Mouse (Mus musculus) intestine, postnatal 0 days (tissue): ENCODE data around the gene Adgre5. TPM values are rescaled to one million over a fixed set of nuclear protein-coding genes. Genes with fewer than 3 reads are reported as not detected.

Experiments
- ATAC-seq: fragments of 200-750 bp; cut with Nextera tagmentation; 2 replicates; pipeline ENCODE4 v1.8.0; 2017; ENCODE audit warnings: mild to moderate bottlenecking, moderate TSS enrichment, moderate library complexity
- H3K27ac ChIP-seq: fragments of 300-500 bp; sonication (generic); 2 replicates; pipeline ENCODE4 v1.5.1; 2014; ENCODE audit warnings: mild to moderate bottlenecking, low read depth, low read length, moderate library complexity
- H3K27me3 ChIP-seq: fragments of 300-500 bp; sonication (generic); replicated peaks from 2 replicates; pipeline ENCODE4 v1.6.1; 2014; ENCODE audit warnings: low read length, mixed read lengths; ENCODE audit not compliant: control insufficient read depth, insufficient read depth
- H3K36me3 ChIP-seq: fragments of 300-500 bp; sonication (generic); 2 replicates; pipeline ENCODE4 v1.6.1; 2014; ENCODE audit warnings: mild to moderate bottlenecking, moderate library complexity; ENCODE audit not compliant: control insufficient read depth, insufficient read depth
- H3K4me1 ChIP-seq: fragments of 300-500 bp; sonication (generic); replicated peaks from 2 replicates; pipeline ENCODE4 v1.6.1; 2014; ENCODE audit warnings: antibody characterized with exemption, low read length, mixed read lengths; ENCODE audit not compliant: control insufficient read depth, insufficient read depth
- H3K4me2 ChIP-seq: fragments of 300-500 bp; sonication (generic); replicated peaks from 2 replicates; pipeline ENCODE4 v1.6.1; 2014; ENCODE audit warnings: low read depth, mild to moderate bottlenecking, moderate library complexity
- H3K4me3 ChIP-seq: fragments of 300-500 bp; sonication (generic); 2 replicates; pipeline ENCODE4 v1.5.1; 2014; ENCODE audit warnings: low read depth, low read length
- H3K9ac ChIP-seq: fragments of 300-500 bp; sonication (generic); 2 replicates; pipeline ENCODE4 v1.6.1; 2014; ENCODE audit warnings: mild to moderate bottlenecking, low read depth, low read length
- H3K9me3 ChIP-seq: fragments of 300-500 bp; sonication (generic); 2 replicates; pipeline ENCODE4 v1.6.1; 2016; ENCODE audit warnings: mixed run types; ENCODE audit not compliant: control insufficient read depth
- CTCF ChIP-seq: sonication (generic); IDR thresholded peaks from 2 replicates; pipeline ENCODE4 v1.5.1; 2016; ENCODE audit warnings: low read depth, mild to moderate bottlenecking, control low read depth, antibody characterized with exemption, moderate library complexity
- WGBS: fragments of 180-500 bp; shearing (Covaris S2); extraction: QIAGEN DNeasy Blood & Tissue Kit; methylation state at CpG from one replicate; pipeline ENCODE4 v1.1.7; 2014; 5-methylcytosine and 5-hydroxymethylcytosine counted together
- polyA plus RNA-seq: library from polyadenylated mRNA; unstranded; fragments of >200 nt; fragmentation: Nextera tagmentation; extraction: Ambion mirVana; gene quantifications from 2 replicates; pipeline ENCODE4 v1.2.1, GENCODE M21; 2015

Adgre5 gene
- 17.2 and 17.6 TPM in 2 replicates for polyA plus RNA-seq

DNA sequence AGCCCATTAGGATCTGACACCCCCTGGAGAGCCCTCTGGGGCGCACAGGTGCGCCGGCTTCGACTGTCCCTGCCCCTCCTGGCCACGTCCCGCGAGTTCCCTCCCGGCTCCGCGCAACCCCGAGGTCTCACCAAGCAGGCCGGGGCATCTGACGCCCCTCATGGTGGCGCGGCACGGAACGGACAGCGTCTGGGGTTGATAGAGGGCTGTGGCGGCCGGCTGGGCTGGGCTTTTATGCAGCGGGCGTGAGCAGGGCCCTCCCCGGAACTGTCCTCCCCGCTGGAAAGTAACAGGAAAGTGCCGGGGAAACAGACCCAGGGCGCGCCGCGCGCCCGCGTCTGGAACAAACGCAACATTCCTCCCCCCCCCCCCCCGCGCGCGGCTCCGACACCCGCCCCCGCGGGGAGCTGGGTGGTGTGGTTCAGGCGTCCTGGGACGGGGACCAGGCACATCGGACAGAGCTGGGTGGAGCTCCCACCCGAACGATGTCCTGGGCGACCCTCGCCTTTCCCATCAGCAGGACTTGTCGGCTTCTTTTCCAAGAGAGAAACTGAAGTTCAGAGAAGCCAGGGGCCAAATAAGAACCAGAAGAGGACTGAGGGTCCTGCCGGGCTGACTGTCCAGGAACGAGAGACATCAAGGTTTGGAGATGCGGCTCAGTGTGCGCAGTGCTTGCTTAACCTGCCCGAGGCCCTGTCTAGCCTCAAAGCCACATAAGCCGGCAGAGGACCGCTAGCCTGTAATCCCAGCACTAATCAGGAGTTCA is at the start of gene Adgre5:
TSS of gene Adgre5 (minus strand) at position 351 of the 766 bp plus-strand sequence.
- peak; percentile 58 for ATAC-seq
- H3K4me1 ChIP-seq, result 0 out of 2 replicates have a peak, but pooled peaks cover 3% of the 10 kb centered on the region
- no peaks in the 10 kb centered on the region for H3K27me3 ChIP-seq
- peak within 1 kb of the TSS; percentile 88 for H3K4me2 ChIP-seq
- peak; percentile 16; the same call in 1 of the 2 replicates for TF ChIP-seq CTCF
- H3K9me3 ChIP-seq, result no peaks in the 10 kb centered on the region
- no peaks in the 10 kb centered on the region for H3K36me3 ChIP-seq
- H3K9ac ChIP-seq, result peak within 1 kb of the TSS; percentile 65
- H3K4me3 ChIP-seq, result peak within 1 kb of the TSS; percentile 59
- peak within 1 kb of the TSS; percentile 81 for H3K27ac ChIP-seq
- 2% methylated on average over 51 of the region's 56 CpGs for WGBS

GRCm38 (mm10) chr8:83789826-83790225 is 48.7 kb upstream of the Adgre5 start:
- Histone ChIP-seq H3K4me1 (no peaks in the 10 kb centered on the region), H3K27me3 (no peaks in the 10 kb centered on the region), H3K9me3 (no peaks in the 10 kb centered on the region), H3K36me3 (no peaks in the 10 kb centered on the region), H3K27ac (no peak overlapping the region), H3K4me3 (no peak overlapping the region), H3K9ac (no peak overlapping the region), H3K4me2 (no peak overlapping the region)
- TF ChIP-seq CTCF, result no peak
- no peak for ATAC-seq
- 76% methylated on average over 4 of the region's 4 CpGs for WGBS

GRCm38 (mm10) chr8:83785046-83785445 is 43.9 kb upstream of the Adgre5 start:
- Histone ChIP-seq H3K9me3 (no peaks in the 10 kb centered on the region), H3K4me1 (no peaks in the 10 kb centered on the region), H3K9ac (peak overlapping the region; percentile 17; the same call in 1 of the 2 replicates), H3K4me2 (no peak overlapping the region), H3K4me3 (no peak overlapping the region), H3K27me3 (no peaks in the 10 kb centered on the region), H3K27ac (no peak overlapping the region), H3K36me3 (no peaks in the 10 kb centered on the region)
- WGBS, result 52% methylated on average over 10 of the region's 10 CpGs
- no peak for ATAC-seq
- TF ChIP-seq CTCF, result no peak

- Histone ChIP-seq H3K27ac (no peak overlapping the region), H3K4me3 (no peak overlapping the region), H3K9me3 (no peaks in the 10 kb centered on the region), H3K36me3 (no peaks in the 10 kb centered on the region), H3K4me1 (0 out of 2 replicates have a peak, but pooled peaks cover 3% of the 10 kb centered on the region), H3K4me2 (0 out of 2 replicates have a peak overlapping the region, but pooled peaks have one; percentile 27), H3K9ac (no peak overlapping the region), H3K27me3 (no peaks in the 10 kb centered on the region)
- ATAC-seq, result peak; percentile 61
- TF ChIP-seq CTCF, result peak; percentile 99
- WGBS, result 17% methylated on average over 28 of the region's 28 CpGs
Observed at GRCm38 (mm10) chr8:83782832-83783558, 41.9 kb upstream of the Adgre5 start.

- Histone ChIP-seq H3K27me3 (no peaks in the 10 kb centered on the region), H3K27ac (no peak overlapping the region), H3K9me3 (no peaks in the 10 kb centered on the region), H3K4me1 (0 out of 2 replicates have a peak, but pooled peaks cover 3% of the 10 kb centered on the region), H3K4me3 (no peak overlapping the region), H3K4me2 (no peak overlapping the region), H3K9ac (0 out of 2 replicates have a peak overlapping the region, but pooled peaks have one; percentile 17), H3K36me3 (no peaks in the 10 kb centered on the region)
- WGBS, result 36% methylated on average over 5 of the region's 5 CpGs
- no peak for ATAC-seq
- TF ChIP-seq CTCF, result no peak
Observed at GRCm38 (mm10) chr8:83779610-83780009, 38.5 kb upstream of the Adgre5 start.

DNA sequence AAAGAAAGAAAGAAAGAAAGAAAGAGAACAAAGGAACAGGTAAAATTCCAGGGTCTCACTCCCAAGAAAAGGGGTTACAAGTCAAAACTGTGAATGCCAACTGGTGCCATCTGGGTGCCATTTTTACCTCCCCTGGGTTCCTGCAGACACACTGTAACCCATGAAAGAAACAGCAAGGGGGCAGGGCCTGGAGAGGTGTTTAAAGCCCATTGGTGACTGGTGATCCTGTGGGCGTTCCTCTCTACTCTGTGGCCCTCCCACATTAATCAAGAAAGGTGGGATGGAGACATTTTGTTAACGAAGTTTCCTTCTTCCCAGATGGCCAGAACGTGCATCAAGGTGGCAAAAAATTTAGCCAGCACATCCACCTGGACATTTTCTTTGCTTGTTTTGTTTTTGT is 36.9 kb upstream of the Adgre5 start:
- 77% methylated on average over 3 of the region's 3 CpGs for WGBS
- H3K9me3 ChIP-seq, result no peaks in the 10 kb centered on the region
- 0 out of 2 replicates have a peak, but pooled peaks cover 6% of the 10 kb centered on the region for H3K4me1 ChIP-seq
- H3K27ac ChIP-seq, result no peak overlapping the region
- TF ChIP-seq CTCF, result no peak
- H3K4me2 ChIP-seq, result no peak overlapping the region
- H3K36me3 ChIP-seq, result no peaks in the 10 kb centered on the region
- H3K9ac ChIP-seq, result no peak overlapping the region
- ATAC-seq, result no peak
- H3K4me3 ChIP-seq, result no peak overlapping the region
- no peaks in the 10 kb centered on the region for H3K27me3 ChIP-seq
